Mouse (Mus musculus) intestine, embryonic 14.5 days (tissue): Measurements from ENCODE around the gene Ndufaf3. TPM values are rescaled to one million over a fixed set of nuclear protein-coding genes. Genes with fewer than 3 reads are reported as not detected.

ENCODE experiments used
- ATAC-seq: fragments of 200-750 bp; cut with Nextera tagmentation; replicated peaks from 2 replicates; pipeline ENCODE4 v1.8.0; 2017; ENCODE audit warnings: low read depth, moderate number of reproducible peaks, moderate TSS enrichment, moderate library complexity; ENCODE audit not compliant: low FRiP score, low TSS enrichment
- DNase-seq: peaks from one replicate; pipeline ENCODE4 v3.0.0-alpha.2; 2018; ENCODE audit warnings: low spot score
- H3K27ac ChIP-seq: fragments of 300-500 bp; sonication (generic); 2 replicates; pipeline ENCODE4 v1.5.1; 2014; ENCODE audit warnings: low read depth, mild to moderate bottlenecking, control low read depth
- H3K27me3 ChIP-seq: fragments of 300-500 bp; sonication (generic); replicated peaks from 2 replicates; pipeline ENCODE4 v1.6.1; 2014; ENCODE audit warnings: low read length, control low read depth; ENCODE audit not compliant: control insufficient read depth, insufficient read depth
- H3K36me3 ChIP-seq: fragments of 300-500 bp; sonication (generic); 2 replicates; pipeline ENCODE4 v1.6.1; 2014; ENCODE audit warnings: low read length, control low read depth; ENCODE audit not compliant: control insufficient read depth, insufficient read depth
- H3K4me1 ChIP-seq: fragments of 300-500 bp; sonication (generic); replicated peaks from 2 replicates; pipeline ENCODE4 v1.6.1; 2014; ENCODE audit warnings: low read length, control low read depth, mixed read lengths; ENCODE audit not compliant: control insufficient read depth, insufficient read depth
- H3K4me2 ChIP-seq: fragments of 300-500 bp; sonication (generic); 2 replicates; pipeline ENCODE4 v1.6.1; 2014; ENCODE audit warnings: low read length
- H3K4me3 ChIP-seq: fragments of 300-500 bp; sonication (generic); 2 replicates; pipeline ENCODE4 v1.5.1; 2014; ENCODE audit warnings: low read depth, low read length, control low read depth, mixed read lengths
- H3K9ac ChIP-seq: fragments of 300-500 bp; sonication (generic); 2 replicates; pipeline ENCODE4 v1.6.1; 2014; ENCODE audit warnings: mild to moderate bottlenecking, low read length
- H3K9me3 ChIP-seq: fragments of 300-500 bp; sonication (generic); 2 replicates; pipeline ENCODE4 v1.6.1; 2016; ENCODE audit warnings: low read length, control low read depth; ENCODE audit not compliant: control insufficient read depth
- WGBS: fragments of 180-500 bp; shearing (Covaris S2); extraction: QIAGEN DNeasy Blood & Tissue Kit; methylation state at CpG from one replicate; pipeline ENCODE4 v1.1.7; 2014; 5-methylcytosine and 5-hydroxymethylcytosine counted together
- polyA plus RNA-seq: library from polyadenylated mRNA; unstranded; fragments of >200 nt; fragmentation: Nextera tagmentation; extraction: Ambion mirVana; gene quantifications from 2 replicates; pipeline ENCODE4 v1.2.1, GENCODE M21; 2014

The Ndufaf3 gene
- polyA plus RNA-seq, 1 experiment from 2014 or later = 37.0 TPM

DNA sequence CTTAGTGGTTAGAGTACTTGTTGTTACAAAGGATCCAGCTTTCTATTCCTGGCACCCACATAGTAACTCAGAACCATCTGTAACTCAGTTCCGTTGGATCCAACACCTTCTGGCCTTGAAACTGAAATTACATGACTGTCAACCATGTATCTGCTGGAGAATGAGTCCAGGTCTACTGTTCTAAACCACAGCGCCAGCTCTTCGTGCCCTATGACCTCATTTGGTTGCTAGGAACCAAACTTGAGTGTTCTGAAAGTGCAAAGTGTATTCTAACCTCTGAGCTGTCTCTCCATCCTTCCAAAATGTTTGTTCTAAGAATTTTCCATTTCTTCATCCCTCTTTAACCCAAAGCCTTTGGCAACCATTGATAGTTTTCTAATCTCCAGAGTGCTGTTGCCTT is 21.2 kb downstream of the Ndufaf3 start:
- Histone ChIP-seq H3K4me3 (no peak overlapping the region), H3K9ac (no peak overlapping the region), H3K36me3 (peaks cover 92% of the 10 kb centered on the region), H3K4me1 (no peaks in the 10 kb centered on the region), H3K27me3 (no peaks in the 10 kb centered on the region), H3K9me3 (no peaks in the 10 kb centered on the region), H3K27ac (no peak overlapping the region), H3K4me2 (no peak overlapping the region)
- ATAC-seq (no peak), DNase-seq (no peak)
- 93% methylated on average over 3 of the region's 3 CpGs for WGBS

GRCm38 (mm10) chr9:108540846-108541245 is 26.4 kb downstream of the Ndufaf3 start:
- no peak overlapping the region for H3K4me2 ChIP-seq
- no peak overlapping the region for H3K27ac ChIP-seq
- ATAC-seq (no peak), DNase-seq (no peak)
- H3K4me3 ChIP-seq = no peak overlapping the region
- no peaks in the 10 kb centered on the region for H3K27me3 ChIP-seq
- H3K9ac ChIP-seq = no peak overlapping the region
- H3K4me1 ChIP-seq = no peaks in the 10 kb centered on the region
- peaks cover 93% of the 10 kb centered on the region for H3K36me3 ChIP-seq
- no peaks in the 10 kb centered on the region for H3K9me3 ChIP-seq

DNA sequence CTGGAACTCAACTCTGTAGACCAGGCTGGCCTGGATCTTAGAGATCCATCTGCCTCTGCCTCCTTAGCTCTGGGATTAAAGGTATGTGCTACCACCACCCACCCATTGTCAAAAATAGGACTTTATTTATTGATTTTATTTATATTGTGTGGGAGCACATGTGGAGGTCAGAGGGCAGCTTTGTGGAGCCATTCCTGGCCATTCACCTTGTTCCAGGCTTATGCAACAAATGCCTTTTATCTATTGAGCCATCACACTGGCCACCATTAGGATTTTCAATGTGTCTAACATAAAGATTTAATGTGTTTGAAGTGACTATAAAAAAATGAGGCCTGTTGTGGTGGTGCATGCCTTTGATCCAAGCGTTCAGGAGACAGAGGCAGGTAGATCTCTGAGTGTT is 35.7 kb downstream of the Ndufaf3 start:
- no peak for ATAC-seq
- Histone ChIP-seq H3K9ac (no peak overlapping the region), H3K27ac (no peak overlapping the region), H3K4me3 (no peak overlapping the region), H3K36me3 (peaks cover 91% of the 10 kb centered on the region), H3K4me1 (no peaks in the 10 kb centered on the region), H3K9me3 (no peaks in the 10 kb centered on the region), H3K27me3 (no peaks in the 10 kb centered on the region), H3K4me2 (no peak overlapping the region)
- WGBS = 91% methylated on average over 1 of the region's 1 CpGs
- DNase-seq = no peak

GRCm38 (mm10) chr9:108530954-108531353 is 36.3 kb downstream of the Ndufaf3 start:
- no peaks in the 10 kb centered on the region for H3K4me1 ChIP-seq
- 96% methylated on average over 1 of the region's 1 CpGs for WGBS
- H3K27me3 ChIP-seq = no peaks in the 10 kb centered on the region
- ATAC-seq (no peak), DNase-seq (no peak)
- H3K36me3 ChIP-seq = peaks cover 85% of the 10 kb centered on the region
- H3K27ac ChIP-seq = no peak overlapping the region
- H3K4me2 ChIP-seq = no peak overlapping the region
- H3K9ac ChIP-seq = no peak overlapping the region
- no peaks in the 10 kb centered on the region for H3K9me3 ChIP-seq
- H3K4me3 ChIP-seq = no peak overlapping the region

DNA sequence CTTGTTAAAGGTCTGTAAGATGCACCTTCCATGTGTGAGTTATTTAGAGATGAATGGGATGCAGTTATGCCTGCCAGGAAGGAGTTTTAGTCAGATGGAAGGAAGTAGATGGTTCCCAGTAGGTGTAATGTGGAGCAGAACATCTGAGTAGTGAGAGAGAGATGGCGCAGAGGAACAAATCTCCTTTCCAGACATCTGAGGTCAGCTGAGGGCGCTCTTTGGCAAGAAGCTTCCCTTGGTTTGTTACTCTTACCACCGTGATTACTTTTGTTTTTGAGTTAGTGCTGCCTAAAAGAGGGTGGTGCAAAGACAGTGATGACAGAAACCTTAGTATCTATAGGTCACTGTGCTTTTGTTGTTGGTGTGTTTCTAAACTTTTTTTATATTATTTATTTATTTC is 41.8 kb downstream of the Ndufaf3 start:
- Histone ChIP-seq H3K9me3 (no peaks in the 10 kb centered on the region), H3K9ac (no peak overlapping the region), H3K4me2 (no peak overlapping the region), H3K4me1 (no peaks in the 10 kb centered on the region), H3K4me3 (no peak overlapping the region), H3K36me3 (peaks cover 40% of the 10 kb centered on the region), H3K27ac (no peak overlapping the region), H3K27me3 (no peaks in the 10 kb centered on the region)
- ATAC-seq = no peak
- no peak for DNase-seq
- 77% methylated on average over 3 of the region's 3 CpGs for WGBS

DNA sequence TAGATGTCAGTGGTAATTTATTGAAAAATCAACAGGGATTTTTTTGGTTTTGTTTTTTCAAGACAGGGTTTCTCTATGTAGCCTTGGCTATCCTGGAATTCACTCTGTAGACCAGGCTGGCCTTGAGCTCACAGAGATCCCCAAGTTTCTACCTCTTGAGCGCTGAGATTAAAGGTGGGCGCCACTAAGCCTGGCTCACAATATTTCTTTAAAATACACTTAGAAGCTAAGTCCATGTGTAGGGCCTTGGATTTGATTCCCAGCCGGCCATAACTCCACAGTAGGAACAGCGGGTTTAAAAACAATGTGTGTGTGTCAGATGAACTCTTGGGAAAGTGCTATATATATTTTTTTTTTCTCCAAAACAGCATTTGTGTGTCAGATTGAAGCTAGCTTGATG is 43.9 kb downstream of the Ndufaf3 start:
- WGBS = 95% methylated on average over 4 of the region's 4 CpGs
- Histone ChIP-seq H3K27ac (no peak overlapping the region), H3K4me2 (no peak overlapping the region), H3K4me3 (no peak overlapping the region), H3K4me1 (peaks cover 4% of the 10 kb centered on the region; the same call in 1 of the 2 replicates), H3K9ac (no peak overlapping the region), H3K9me3 (no peaks in the 10 kb centered on the region), H3K27me3 (no peaks in the 10 kb centered on the region), H3K36me3 (peaks cover 31% of the 10 kb centered on the region; the same call in 1 of the 2 replicates)
- no peak for DNase-seq
- ATAC-seq = no peak

- no peak overlapping the region for H3K9ac ChIP-seq
- H3K36me3 ChIP-seq = peaks cover 22% of the 10 kb centered on the region; the same call in 1 of the 2 replicates
- H3K27me3 ChIP-seq = no peaks in the 10 kb centered on the region
- H3K27ac ChIP-seq = no peak overlapping the region
- ATAC-seq (no peak), DNase-seq (no peak)
- peaks cover 4% of the 10 kb centered on the region; the same call in 1 of the 2 replicates for H3K4me1 ChIP-seq
- H3K4me2 ChIP-seq = no peak overlapping the region
- H3K4me3 ChIP-seq = no peak overlapping the region
- WGBS = 79% methylated on average over 2 of the region's 2 CpGs
- no peaks in the 10 kb centered on the region for H3K9me3 ChIP-seq
Measured at GRCm38 (mm10) chr9:108521604-108522003, 45.6 kb downstream of the Ndufaf3 start.

GRCm38 (mm10) chr9:108517931-108518332 is 49.3 kb downstream of the Ndufaf3 start:
- no peaks in the 10 kb centered on the region for H3K9me3 ChIP-seq
- peaks cover 42% of the 10 kb centered on the region for H3K36me3 ChIP-seq
- peak; percentile 41 for ATAC-seq
- H3K9ac ChIP-seq = peak overlapping the region; percentile 99
- peak overlapping the region; percentile 73 for H3K4me2 ChIP-seq
- WGBS = 0% methylated on average over 13 of the region's 13 CpGs
- DNase-seq = peak; percentile 87
- H3K27ac ChIP-seq = peak overlapping the region; percentile 99
- H3K4me1 ChIP-seq = peaks cover 10% of the 10 kb centered on the region; the same call in 1 of the 2 replicates
- H3K27me3 ChIP-seq = no peaks in the 10 kb centered on the region
- peak overlapping the region; percentile 98 for H3K4me3 ChIP-seq

DNA sequence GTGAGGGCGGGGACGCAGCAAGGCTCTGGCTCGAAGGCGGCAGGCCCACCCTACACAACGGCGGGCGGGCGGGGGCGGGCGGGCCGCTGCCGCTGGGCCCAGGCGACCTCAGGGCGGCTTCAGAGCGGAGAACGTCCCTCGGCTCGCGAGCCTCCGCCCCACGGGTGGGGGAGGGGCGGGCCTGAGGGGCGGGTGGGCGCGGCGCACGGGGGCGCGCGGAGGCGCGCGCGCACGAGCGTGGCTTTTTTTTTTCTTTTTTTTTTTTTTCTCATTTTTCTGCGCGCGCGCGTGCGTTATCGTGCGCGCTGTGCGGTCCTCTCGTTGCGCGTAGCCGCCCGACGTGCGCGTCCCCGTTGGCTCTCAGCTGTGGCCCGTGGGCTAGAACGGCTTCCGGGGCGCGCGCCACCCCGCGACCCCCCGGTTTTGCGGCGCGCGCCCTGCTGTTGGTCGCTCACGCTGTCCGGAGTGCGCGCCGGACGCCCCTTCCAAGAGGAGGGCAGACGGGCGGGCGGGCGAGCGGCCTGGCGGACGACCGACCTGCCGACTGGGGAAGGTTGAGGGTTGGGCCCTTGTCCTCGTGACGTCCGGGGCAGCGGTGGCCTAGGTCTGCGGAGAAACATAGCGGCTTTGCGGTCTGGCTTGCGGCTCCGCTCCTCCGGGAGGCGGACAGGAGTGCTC is 49.8 kb downstream of the Ndufaf3 start:
- ATAC-seq (peak; percentile 80), DNase-seq (peak; percentile 94)
- WGBS = under 1% methylated on average over 83 of the region's 95 CpGs
- Histone ChIP-seq H3K9me3 (no peaks in the 10 kb centered on the region), H3K36me3 (peaks cover 47% of the 10 kb centered on the region), H3K4me3 (peak overlapping the region; percentile 98), H3K27ac (peak overlapping the region; percentile 99), H3K9ac (peak overlapping the region; percentile 99), H3K4me1 (peaks cover 10% of the 10 kb centered on the region; the same call in 1 of the 2 replicates), H3K27me3 (no peaks in the 10 kb centered on the region), H3K4me2 (peak overlapping the region; percentile 73)
